Mouse (Mus musculus) cerebellum, postnatal 14 days (tissue): ENCODE measurements at regions not wholly inside any gene's neighbourhood (a gene's known extent, or its start where the extent isn't known, plus 50 kb on each side); places are given as distances from the start of the nearest gene placed in this dataset.

ENCODE experiments used
- DNase-seq, 2 experiments: peaks; one replicate each; pipeline ENCODE4 v3.0.0; 2021; ENCODE audit warnings: mixed read lengths in 2 of 2

DNA sequence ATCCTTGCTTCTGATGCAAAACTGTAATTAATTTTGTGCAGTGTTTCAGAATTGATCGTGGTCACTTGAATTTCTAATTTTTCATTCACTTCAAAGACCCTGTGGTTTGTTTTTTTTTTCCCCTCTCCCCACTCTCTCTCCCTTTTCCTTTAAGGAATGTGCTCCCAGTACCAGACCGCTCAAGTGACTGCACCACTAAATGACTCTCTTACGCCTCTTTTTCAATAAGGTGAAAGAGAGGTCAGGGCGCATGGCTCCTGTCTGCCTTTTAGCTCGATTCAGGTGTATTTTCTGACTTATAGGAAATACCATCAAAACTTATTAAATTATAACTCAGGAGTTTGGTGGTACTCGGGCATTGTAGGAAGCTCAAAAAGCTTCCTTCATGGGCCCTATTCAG lies 146.0 kb upstream of the Zfp507 start:
- DNase-seq: no peak

DNA sequence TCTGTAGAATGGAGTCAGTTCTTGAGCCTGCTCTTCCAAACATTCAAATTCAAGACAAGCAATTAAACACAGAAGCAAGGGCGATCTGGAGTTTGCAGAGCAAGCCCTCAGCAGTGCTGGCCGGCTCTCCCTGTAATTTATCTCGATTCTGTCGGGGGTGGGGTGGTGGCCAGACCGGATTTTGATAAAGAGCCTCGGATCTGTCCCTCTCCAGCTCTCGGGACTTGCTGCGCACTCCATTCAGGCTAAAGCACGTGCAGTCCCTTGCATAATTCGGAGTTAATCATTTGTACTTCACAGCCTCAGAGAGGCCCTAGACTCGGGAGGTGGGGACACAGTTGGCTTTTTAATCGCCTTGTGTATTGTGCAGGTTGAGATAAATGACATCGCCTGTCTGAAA lies 145.6 kb upstream of the Zfp507 start:
- DNase-seq: peak; percentile 11 to 16

GRCm38 (mm10) chr7:35941086-35941485 lies 138.3 kb upstream of the Zfp507 start:
- DNase-seq: peak; percentile 63 to 64

DNA sequence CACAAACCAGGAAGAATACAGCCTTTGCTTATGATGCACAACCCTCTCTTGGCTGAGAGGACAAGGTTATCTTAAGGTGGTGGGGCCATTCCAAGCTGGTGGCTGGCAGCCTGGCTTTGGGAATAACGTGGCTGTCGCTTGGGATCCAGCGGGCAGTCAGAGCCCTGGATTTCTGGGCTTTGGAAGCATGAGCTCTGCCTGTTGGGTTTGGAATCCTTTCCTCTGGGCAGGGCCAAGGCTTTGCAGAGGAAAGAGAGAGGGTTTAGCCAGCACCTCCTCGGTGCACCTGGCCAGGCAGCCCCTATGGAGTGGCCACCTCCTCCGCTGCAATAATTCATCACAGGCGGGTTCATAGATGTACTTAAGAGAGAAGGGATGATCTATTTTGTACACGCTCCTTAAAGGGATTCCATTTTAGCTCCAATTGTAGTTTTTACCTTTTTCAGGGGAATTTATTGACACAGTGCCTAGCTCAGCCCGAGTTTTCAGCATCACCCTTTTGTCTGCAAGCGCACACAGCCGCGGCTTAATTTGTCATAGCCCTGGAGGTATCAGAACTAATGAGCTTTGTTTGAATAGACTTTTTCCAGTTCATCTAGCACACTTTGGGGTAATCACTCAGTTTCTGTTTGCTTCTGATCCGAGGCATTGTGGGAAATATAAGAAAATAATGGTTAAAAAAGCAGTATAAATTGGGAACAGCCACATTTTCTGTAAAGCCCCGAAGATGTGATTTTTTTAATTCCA lies 135.5 kb upstream of the Zfp507 start:
- peak; percentile 36 to 55 for DNase-seq

GRCm38 (mm10) chr7:35926749-35927148 lies 123.9 kb upstream of the Zfp507 start:
- no peak for DNase-seq

GRCm38 (mm10) chr7:35922582-35922981 lies 119.8 kb upstream of the Zfp507 start:
- DNase-seq: no peak

- DNase-seq: no peak
Observed at GRCm38 (mm10) chr7:35920884-35921283, 118.1 kb upstream of the Zfp507 start.

- DNase-seq: peak; percentile 77 to 84
Observed at GRCm38 (mm10) chr7:35920194-35920609, 117.4 kb upstream of the Zfp507 start.

DNA sequence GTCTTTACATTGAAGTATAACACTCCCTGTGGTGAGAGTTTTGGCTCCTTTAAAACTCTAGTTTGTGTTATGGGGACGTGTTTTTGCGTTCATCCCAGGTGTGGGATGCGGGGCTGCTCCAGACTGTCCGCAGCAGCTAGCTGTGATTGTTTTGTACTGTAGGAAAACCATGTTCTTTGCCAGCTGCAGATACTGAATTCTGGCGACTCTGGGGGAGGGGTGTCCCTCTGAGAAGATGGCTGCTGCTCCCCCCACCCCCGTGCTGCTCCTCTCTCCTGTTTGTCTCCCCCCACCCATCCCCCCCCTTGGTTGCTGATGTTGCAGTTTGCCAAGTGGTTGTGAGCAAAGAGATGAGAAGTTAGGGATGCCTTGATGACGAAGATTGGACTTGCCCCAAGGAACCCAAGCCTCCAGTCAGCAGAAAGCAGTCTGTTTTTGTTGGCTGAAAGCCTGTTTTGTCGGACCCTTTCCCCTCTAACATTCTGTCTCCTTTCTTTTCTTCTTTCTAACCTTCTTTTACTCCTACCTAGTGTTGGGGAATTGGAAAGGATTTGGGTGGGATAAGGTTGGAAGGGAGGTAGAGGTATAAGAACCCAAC lies 107.4 kb upstream of the Zfp507 start:
- no peak for DNase-seq

DNA sequence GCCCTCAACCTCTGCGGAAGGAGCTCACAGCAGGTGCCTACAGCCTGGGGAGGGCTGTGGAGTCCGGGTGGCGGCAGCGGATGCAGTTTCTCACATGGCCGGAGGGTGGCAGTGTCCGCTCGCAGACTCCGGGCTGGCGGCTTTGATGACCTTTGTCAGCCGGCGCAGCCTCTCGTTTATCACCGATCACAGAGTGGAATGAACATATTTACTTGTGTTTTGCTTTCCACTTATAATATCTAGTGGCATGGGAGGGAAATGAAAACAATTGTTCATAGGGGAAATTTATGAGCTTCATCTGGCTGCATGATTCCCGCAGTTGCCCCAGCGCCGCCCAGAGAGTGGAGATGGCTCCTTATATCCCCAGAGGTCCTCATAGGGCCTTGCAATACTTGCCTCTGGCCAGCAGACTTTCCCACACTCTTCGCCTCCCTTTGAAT lies 99.2 kb upstream of the Zfp507 start:
- DNase-seq: peak; percentile 87 to 89

DNA sequence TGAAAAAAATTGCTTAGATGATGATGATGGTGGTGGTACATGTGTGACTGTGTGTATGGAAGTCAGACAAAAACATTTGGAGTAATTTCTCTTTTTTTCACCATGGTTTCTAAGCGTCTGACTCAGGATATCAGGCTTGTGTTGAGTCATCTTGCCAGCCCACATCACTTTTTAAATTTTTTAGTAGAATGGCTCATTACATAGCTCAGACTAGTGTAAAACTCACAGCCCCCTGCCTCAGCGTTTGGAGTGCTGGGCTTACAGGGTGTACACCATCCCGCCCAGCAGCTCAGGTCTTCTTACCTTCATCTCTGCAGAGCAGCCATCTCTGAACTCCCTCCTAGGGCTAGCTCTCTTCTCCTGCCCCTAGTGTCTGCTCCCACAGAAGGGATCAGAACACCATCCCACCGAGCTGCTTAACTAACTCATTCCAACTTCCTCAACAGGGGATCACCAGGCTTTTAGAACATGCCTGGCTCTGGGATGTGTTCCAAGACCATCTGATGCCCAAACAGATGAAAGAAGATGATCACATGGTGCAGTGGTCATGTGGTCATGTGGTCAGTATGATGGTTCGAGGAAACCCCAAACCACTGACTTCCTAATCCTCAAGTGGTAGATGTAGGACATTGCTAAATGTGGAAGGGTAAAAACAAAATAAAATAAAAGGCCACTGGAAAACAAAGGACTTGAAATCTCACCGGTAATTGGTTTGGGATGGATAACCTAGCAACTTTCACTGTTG lies 96.1 kb upstream of the Zfp507 start:
- DNase-seq: no peak

DNA sequence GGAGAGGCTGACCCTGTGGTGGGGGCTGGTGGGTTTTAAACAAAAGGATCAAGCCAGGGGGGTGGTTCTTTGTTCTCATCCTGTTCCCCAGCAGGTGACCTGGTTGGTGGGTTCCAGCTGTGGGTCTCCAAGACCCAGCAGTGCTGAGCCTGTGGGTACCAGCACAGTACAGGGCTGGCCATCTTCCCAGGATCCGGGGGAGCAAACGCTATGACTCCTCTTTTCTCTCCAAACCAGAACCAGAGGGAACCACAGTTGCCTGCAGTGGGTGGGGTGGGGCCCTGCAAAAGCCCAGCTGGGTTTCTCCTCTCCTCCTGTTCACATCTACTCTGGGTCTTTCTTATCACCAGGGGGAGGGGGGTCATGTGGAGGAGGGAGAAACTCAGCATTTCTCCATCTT lies 90.5 kb upstream of the Zfp507 start:
- no peak for DNase-seq

DNA sequence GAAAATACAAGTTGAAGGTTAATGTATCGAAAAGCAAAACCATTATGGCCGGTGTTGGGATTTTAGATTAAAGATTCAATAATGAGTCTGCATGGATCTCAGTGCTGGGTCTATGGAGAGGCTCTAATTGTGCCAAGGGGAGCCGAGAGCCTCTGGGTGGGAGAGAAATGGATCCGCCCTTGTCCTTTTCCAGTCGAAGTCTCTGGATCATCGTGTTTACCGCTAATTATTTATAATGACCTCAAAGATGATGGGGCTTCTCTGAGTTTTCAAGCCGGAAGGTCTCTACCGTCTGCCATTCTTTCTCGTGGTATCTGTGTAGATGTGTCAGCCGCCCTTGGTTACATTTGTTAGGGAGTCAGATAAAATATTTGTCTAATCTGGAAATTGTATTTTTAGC lies 83.2 kb upstream of the Zfp507 start:
- no peak for DNase-seq

DNA sequence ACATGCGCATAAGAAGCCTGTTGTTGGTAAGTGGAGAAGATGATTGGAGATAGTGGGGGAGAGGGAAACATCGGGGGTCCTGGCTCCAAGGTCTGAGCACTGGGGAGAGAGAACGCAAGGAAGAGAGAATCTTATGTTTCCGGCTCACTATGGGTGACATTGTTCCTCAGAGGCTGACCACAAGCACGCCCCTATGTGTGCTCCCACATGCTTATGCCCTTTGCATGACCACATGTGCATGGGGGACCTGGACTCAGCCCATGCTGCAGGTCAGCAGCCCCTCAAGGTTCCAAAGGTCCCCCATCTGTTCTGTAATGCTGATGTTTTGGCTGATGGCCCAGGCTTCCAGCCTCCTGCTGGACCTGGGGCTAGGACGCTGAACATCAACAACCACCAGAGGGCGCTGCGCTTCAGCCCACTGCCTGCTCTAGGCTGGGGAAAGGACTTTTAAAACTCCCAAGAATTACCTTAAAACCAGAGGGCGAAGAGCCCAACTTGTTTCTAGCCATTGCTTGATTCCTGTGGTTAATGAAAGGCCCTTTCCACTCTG lies 77.0 kb upstream of the Zfp507 start:
- peak; percentile 75 to 83 for DNase-seq

DNA sequence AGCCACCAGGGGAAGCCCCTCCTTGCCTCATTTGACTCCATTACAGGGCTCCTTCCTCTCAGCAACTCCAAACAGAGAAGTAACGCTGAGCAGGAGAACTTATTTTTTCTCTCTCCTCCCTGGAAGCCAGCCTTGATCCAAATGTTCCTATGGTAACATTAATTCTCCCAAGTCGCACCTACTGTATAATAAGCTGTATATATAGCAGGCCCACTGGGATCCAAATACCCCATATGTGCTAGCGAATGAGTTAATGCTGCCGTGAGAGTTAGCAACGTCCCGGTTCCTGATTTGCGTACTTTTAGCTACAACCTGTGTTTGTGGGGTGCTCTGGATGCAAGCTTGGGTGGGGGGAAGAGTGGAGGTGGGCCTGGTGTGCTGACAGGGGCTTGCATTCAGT lies 75.4 kb upstream of the Zfp507 start:
- DNase-seq: no peak

DNA sequence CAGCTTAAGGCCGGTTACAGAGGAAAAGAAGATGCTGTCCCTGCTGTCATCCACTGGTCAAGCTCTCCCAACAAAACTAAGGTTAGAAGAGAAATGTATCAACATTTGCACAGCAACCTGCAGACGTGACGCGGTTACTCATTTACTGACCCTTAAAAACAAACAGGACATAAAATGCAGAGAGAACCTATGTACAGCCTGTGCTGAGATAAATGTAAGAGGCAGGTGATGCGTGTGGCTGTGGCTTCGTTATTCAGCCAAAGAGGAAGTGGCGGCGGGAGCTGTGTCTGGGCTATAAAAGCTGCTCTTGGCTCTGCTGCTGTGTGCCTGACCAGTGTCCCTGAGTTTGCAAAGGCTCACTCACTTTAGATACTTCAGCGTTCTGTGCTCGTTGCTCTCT lies 58.2 kb upstream of the Zfp507 start:
- no peak for DNase-seq

DNA sequence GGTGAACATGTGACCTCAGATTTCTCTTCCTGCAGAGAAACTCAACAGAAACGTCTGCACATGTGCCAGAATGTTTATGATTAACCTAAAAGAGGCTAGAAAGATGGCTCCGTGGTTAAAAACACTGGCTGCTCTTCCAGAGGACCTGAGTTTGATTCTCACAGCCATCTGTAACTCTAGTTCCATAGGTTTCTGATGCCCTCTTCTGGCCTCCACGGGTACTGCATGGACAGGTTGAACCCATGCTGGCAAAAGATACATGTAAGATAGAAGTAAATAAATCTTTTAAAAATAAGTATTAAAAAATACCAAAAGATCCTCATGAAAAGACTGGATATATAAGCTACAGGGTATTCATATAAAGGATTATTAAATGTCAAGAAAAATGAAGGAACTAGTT lies 56.8 kb upstream of the Zfp507 start:
- peak; percentile 12 to 37 for DNase-seq

DNA sequence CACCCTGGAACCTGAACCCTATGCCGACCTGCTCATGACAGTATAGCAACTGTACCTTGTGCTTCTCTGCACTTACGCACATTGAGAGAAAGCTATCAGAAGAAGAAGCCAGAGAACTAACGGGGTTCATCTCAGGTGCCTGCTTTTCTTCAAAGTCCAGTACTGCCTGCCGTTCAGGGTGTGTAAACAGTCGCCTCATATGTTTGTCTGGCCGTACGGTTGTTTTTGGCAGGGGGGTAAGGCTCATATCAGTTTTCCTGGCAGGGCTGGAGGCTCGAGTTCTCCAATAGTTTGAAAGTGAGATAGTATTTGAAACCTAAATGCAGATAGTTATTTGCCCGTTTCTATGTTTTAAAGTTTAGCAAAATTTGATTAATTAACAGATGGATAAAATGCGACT lies 54.9 kb upstream of the Zfp507 start:
- DNase-seq: no peak
